Mouse (Mus musculus) stomach, postnatal 0 days (tissue): ENCODE results near the gene Mea1.

Experiments used
- CTCF ChIP-seq: IDR thresholded peaks from 2 replicates; pipeline ENCODE4 v1.5.1; 2016; ENCODE audit warnings: antibody characterized with exemption, low read depth, mild to moderate bottlenecking, moderate library complexity
- EP300 ChIP-seq: optimal IDR thresholded peaks from 2 replicates; pipeline ENCODE3; 2016; ENCODE audit warnings: antibody characterized with exemption

DNA sequence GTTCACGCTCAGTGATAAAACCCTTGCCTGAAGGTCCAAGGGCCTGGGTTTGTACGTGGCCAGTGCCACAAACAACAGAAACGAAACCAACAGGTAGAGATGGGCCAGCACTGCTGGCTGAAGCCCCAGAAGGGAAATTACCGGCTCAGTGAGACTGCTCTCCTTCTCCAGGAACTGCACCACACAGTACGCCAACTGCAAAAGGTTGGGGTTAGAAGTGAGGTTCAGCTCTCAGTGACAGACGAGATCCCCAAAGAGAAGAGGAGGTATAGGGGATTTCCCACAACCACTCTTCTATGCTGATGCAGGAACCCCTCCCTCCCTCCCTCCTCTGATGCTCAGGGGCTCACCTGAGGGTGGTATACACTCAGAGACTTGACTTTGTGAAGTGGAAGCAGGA, 7.3 kb downstream of the Mea1 start:
- TF ChIP-seq CTCF: no peak
- TF ChIP-seq EP300: no peak
